Mouse (Mus musculus) hindbrain, embryonic 11.5 days (tissue): Measurements from ENCODE around the gene Hnrnpul2. TPM values are rescaled to one million over a fixed set of nuclear protein-coding genes. Genes with fewer than 3 reads are reported as not detected.
A peak's percentile ranks its signal among the peaks of the same experiment; 100 is the strongest.

ENCODE experiments used
- ATAC-seq: fragments of 200-750 bp; cut with Nextera tagmentation; 2 replicates; pipeline ENCODE4 v1.8.0; 2017; ENCODE audit warnings: mild to moderate bottlenecking, moderate TSS enrichment, moderate library complexity; ENCODE audit not compliant: low FRiP score
- DNase-seq: peaks from one replicate; pipeline ENCODE4 v3.0.0-alpha.2; 2015; ENCODE audit warnings: low spot score
- H3K27ac ChIP-seq: fragments of 300-500 bp; sonication (generic); 2 replicates; pipeline ENCODE4 v1.5.1; 2014; ENCODE audit warnings: mild to moderate bottlenecking, low read depth, low read length
- H3K27me3 ChIP-seq: fragments of 300-500 bp; sonication (generic); 2 replicates; pipeline ENCODE4 v1.6.1; 2014; ENCODE audit warnings: mild to moderate bottlenecking, low read length, moderate library complexity, mixed read lengths; ENCODE audit not compliant: control insufficient read depth, insufficient read depth
- H3K36me3 ChIP-seq: fragments of 300-500 bp; sonication (generic); 2 replicates; pipeline ENCODE4 v1.6.1; 2014; ENCODE audit warnings: mild to moderate bottlenecking, low read length, moderate library complexity, mixed read lengths; ENCODE audit not compliant: control insufficient read depth, insufficient read depth
- H3K4me1 ChIP-seq: fragments of 300-500 bp; sonication (generic); replicated peaks from 2 replicates; pipeline ENCODE4 v1.6.1; 2014; ENCODE audit warnings: low read length, mixed read lengths; ENCODE audit not compliant: control insufficient read depth, insufficient read depth
- H3K4me2 ChIP-seq: fragments of 300-500 bp; sonication (generic); replicated peaks from 2 replicates; pipeline ENCODE4 v1.6.1; 2014; ENCODE audit warnings: mild to moderate bottlenecking, low read depth, low read length
- H3K4me3 ChIP-seq: fragments of 300-500 bp; sonication (generic); 2 replicates; pipeline ENCODE4 v1.5.1; 2014; ENCODE audit warnings: low read depth, low read length
- H3K9ac ChIP-seq: fragments of 300-500 bp; sonication (generic); 2 replicates; pipeline ENCODE4 v1.6.1; 2014; ENCODE audit warnings: low read depth, low read length
- H3K9me3 ChIP-seq: fragments of 300-500 bp; sonication (generic); 2 replicates; pipeline ENCODE4 v1.6.1; 2016; ENCODE audit warnings: low read length; ENCODE audit not compliant: control insufficient read depth
- WGBS: fragments of 180-500 bp; shearing (Covaris S2); extraction: QIAGEN DNeasy Blood & Tissue Kit; methylation state at CpG from one replicate; pipeline ENCODE4 v1.1.7; 2014; 5-methylcytosine and 5-hydroxymethylcytosine counted together
- polyA plus RNA-seq: library from polyadenylated mRNA; unstranded; fragments of >200 nt; fragmentation: Nextera tagmentation; extraction: Ambion mirVana; gene quantifications from 2 replicates; pipeline ENCODE4 v1.2.1, GENCODE M21; 2014

Hnrnpul2 gene
- 7.0 and 10.1 TPM in 2 replicates for polyA plus RNA-seq

- Histone ChIP-seq H3K9me3 (no peaks in the 10 kb centered on the region), H3K9ac (peak within 1 kb of the TSS; percentile 98), H3K27me3 (no peaks in the 10 kb centered on the region), H3K36me3 (0 out of 2 replicates have a peak, but pooled peaks cover 3% of the 10 kb centered on the region), H3K4me2 (peak within 1 kb of the TSS; percentile 77), H3K4me3 (peak within 1 kb of the TSS; percentile 99), H3K27ac (peak within 1 kb of the TSS; percentile 98), H3K4me1 (peaks cover 9% of the 10 kb centered on the region)
- peak; percentile 97 for ATAC-seq
- peak; percentile 95 for DNase-seq
- under 1% methylated on average over 69 of the region's 83 CpGs for WGBS
Observed at GRCm38 (mm10) chr19:8819596-8820423, at the start of gene Hnrnpul2. Gene Hnrnpul2 (plus strand): TSS chr19:8820010.

- peaks cover 10% of the 10 kb centered on the region for H3K4me1 ChIP-seq
- no peaks in the 10 kb centered on the region for H3K9me3 ChIP-seq
- H3K27ac ChIP-seq, result peak within 1 kb of the TSS; percentile 70
- peaks cover 21% of the 10 kb centered on the region for H3K36me3 ChIP-seq
- DNase-seq (peak; percentile 85), ATAC-seq (peak; percentile 42)
- H3K4me2 ChIP-seq, result peak within 1 kb of the TSS; percentile 62
- H3K27me3 ChIP-seq, result no peaks in the 10 kb centered on the region
- peak within 1 kb of the TSS; percentile 63 for H3K4me3 ChIP-seq
- peak within 1 kb of the TSS; percentile 77 for H3K9ac ChIP-seq
- WGBS, result 22% methylated on average over 29 of the region's 29 CpGs
Observed at GRCm38 (mm10) chr19:8770567-8771270, 49.1 kb upstream of the Hnrnpul2 start, which contains the start of gene Tmem223. Gene Tmem223 (plus strand): TSS chr19:8770996.

- H3K4me2 ChIP-seq, result no peak overlapping the region
- no peak overlapping the region; the same call in 1 of the 2 replicates for H3K27ac ChIP-seq
- H3K36me3 ChIP-seq, result peaks cover 10% of the 10 kb centered on the region
- H3K9ac ChIP-seq, result 0 out of 2 replicates have a peak overlapping the region, but pooled peaks have one; percentile 25
- no peaks in the 10 kb centered on the region for H3K27me3 ChIP-seq
- no peak for DNase-seq
- WGBS, result 91% methylated on average over 5 of the region's 5 CpGs
- ATAC-seq, result no peak
- H3K4me1 ChIP-seq, result peaks cover 10% of the 10 kb centered on the region
- H3K4me3 ChIP-seq, result peak overlapping the region; percentile 73; the same call in 1 of the 2 replicates
- H3K9me3 ChIP-seq, result no peaks in the 10 kb centered on the region
Observed at GRCm38 (mm10) chr19:8772996-8773395, 46.8 kb upstream of the Hnrnpul2 start.

- no peaks in the 10 kb centered on the region for H3K27me3 ChIP-seq
- H3K4me2 ChIP-seq, result peak overlapping the region; percentile 97
- H3K9me3 ChIP-seq, result no peaks in the 10 kb centered on the region
- ATAC-seq (no peak), DNase-seq (peak; percentile 19)
- H3K9ac ChIP-seq, result peak overlapping the region; percentile 25; the same call in 1 of the 2 replicates
- H3K4me1 ChIP-seq, result peaks cover 10% of the 10 kb centered on the region
- peaks cover 6% of the 10 kb centered on the region for H3K36me3 ChIP-seq
- peak overlapping the region; percentile 73 for H3K4me3 ChIP-seq
- 67% methylated on average over 6 of the region's 6 CpGs for WGBS
- H3K27ac ChIP-seq, result 0 out of 2 replicates have a peak overlapping the region, but pooled peaks have one; percentile 30
Observed at GRCm38 (mm10) chr19:8773409-8773808, 46.4 kb upstream of the Hnrnpul2 start.

- Histone ChIP-seq H3K9me3 (no peaks in the 10 kb centered on the region), H3K27me3 (no peaks in the 10 kb centered on the region), H3K4me2 (peak within 1 kb of the TSS; percentile 97), H3K4me1 (peaks cover 10% of the 10 kb centered on the region), H3K4me3 (peak within 1 kb of the TSS; percentile 73), H3K9ac (peak within 1 kb of the TSS; percentile 91), H3K27ac (peak within 1 kb of the TSS; percentile 98), H3K36me3 (peaks cover 2% of the 10 kb centered on the region)
- DNase-seq (peak; percentile 98), ATAC-seq (peak; percentile 95)
- WGBS, result under 1% methylated on average over 62 of the region's 68 CpGs
Observed at GRCm38 (mm10) chr19:8774086-8774835, 45.5 kb upstream of the Hnrnpul2 start, which contains the start of gene Tmem179b. Gene Tmem179b (minus strand): TSS chr19:8774467.

GRCm38 (mm10) chr19:8774951-8775421, 44.8 kb upstream of the Hnrnpul2 start:
- peak overlapping the region; percentile 98 for H3K27ac ChIP-seq
- H3K36me3 ChIP-seq, result no peaks in the 10 kb centered on the region; the same call in 1 of the 2 replicates
- 5% methylated on average over 20 of the region's 20 CpGs for WGBS
- H3K4me2 ChIP-seq, result peak overlapping the region; percentile 97
- no peaks in the 10 kb centered on the region for H3K9me3 ChIP-seq
- no peaks in the 10 kb centered on the region for H3K27me3 ChIP-seq
- H3K4me3 ChIP-seq, result peak overlapping the region; percentile 73
- H3K9ac ChIP-seq, result peak overlapping the region; percentile 91
- ATAC-seq, result peak; percentile 48
- H3K4me1 ChIP-seq, result peaks cover 10% of the 10 kb centered on the region
- DNase-seq, result peak; percentile 34

GRCm38 (mm10) chr19:8786008-8786781, 33.6 kb upstream of the Hnrnpul2 start, which contains the start of gene Taf6l:
Gene Taf6l (minus strand): TSS chr19:8786417.
- peak within 1 kb of the TSS; percentile 52 for H3K9ac ChIP-seq
- H3K27ac ChIP-seq, result peak within 1 kb of the TSS; percentile 3; the same call in 1 of the 2 replicates
- H3K36me3 ChIP-seq, result no peaks in the 10 kb centered on the region
- no peaks in the 10 kb centered on the region for H3K4me1 ChIP-seq
- peak within 1 kb of the TSS; percentile 56 for H3K4me2 ChIP-seq
- under 1% methylated on average over 32 of the region's 32 CpGs for WGBS
- no peaks in the 10 kb centered on the region for H3K9me3 ChIP-seq
- H3K27me3 ChIP-seq, result no peaks in the 10 kb centered on the region
- H3K4me3 ChIP-seq, result peak within 1 kb of the TSS; percentile 52
- peak; percentile 90 for DNase-seq
- peak; percentile 100 for ATAC-seq
